Mouse (Mus musculus): ENCODE measurements at regions not wholly inside any gene's neighbourhood (a gene's known extent, or its start where the extent isn't known, plus 50 kb on each side); places are given as distances from the start of the nearest gene placed in this dataset.

- DNase-seq = no peak
Observed at GRCm38 (mm10) chr7:71873817-71874216, 432.6 kb downstream of the Mctp2 start.

GRCm38 (mm10) chr7:71872912-71873311, 433.5 kb downstream of the Mctp2 start:
- DNase-seq = no peak

DNA sequence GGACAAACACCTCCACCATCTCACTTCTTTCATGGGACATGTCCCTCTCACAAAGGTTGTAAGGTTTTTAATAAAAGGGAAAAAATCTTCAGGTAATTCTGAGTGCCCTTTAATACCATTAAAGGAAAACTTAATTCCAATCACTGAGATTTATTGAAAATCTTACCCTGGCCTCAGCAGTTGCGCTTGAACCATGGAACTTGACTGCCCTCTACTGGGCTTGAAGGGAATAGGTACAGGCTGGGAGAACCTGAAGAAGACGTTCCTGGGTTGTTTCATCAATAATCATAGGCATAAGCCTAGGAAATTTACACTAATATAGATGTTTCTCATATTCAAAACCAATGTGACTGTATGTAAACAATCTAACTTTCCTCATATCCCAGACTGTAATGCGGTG, 439.3 kb downstream of the Mctp2 start:
- peak; percentile 53 to 74 for DNase-seq

DNA sequence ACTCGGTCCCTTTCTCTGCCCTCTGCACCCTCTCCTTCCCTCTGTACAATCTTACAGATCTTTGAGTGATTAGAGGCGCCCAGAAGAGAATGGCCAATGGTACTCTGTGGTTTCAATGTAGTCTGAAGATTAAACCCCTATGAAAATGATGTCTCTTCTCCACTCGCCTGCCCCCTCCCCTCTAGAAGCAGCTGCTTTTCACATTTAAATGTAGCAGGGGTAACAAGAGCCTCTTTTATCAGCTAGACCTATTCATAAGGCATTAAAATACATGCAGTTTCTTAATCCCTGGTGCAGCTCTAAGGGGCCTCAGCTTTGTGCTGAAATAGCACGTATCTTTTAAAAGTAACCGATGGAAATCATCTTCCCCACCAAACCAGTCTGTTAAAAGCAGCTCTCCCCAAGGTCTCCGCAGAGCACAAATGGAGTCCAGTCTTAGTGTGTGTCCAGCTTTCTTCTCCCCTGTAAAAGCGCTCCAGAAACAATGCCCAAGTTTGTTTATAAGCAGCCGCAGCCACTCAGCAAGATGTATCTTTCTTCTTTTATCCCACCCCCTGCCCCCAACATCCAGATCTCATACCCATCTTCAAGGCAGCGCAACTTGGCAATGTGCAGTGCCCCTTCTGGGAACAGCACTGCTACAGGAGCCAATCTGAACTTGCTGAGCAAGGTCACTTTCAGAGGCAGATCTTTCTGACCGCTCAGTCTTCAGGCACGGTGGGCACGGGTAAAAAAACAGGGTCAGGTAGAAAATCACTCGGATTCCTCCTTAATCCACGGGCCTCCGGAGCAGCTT, 440.8 kb downstream of the Mctp2 start:
- DNase-seq = no peak

GRCm38 (mm10) chr7:71852864-71853263, 453.5 kb downstream of the Mctp2 start:
- no peak for DNase-seq

GRCm38 (mm10) chr7:71849174-71849573, 457.2 kb downstream of the Mctp2 start:
- DNase-seq = no peak

- no peak for DNase-seq
Observed at GRCm38 (mm10) chr7:71837845-71838244, 468.6 kb downstream of the Mctp2 start.

- DNase-seq = no peak
Observed at GRCm38 (mm10) chr7:71831790-71832525, 474.4 kb downstream of the Mctp2 start.

GRCm38 (mm10) chr7:71829567-71829966, 476.8 kb downstream of the Mctp2 start:
- no peak for DNase-seq

GRCm38 (mm10) chr7:71816138-71816537, 464.9 kb upstream of the Gm10295 start:
- DNase-seq = no peak

GRCm38 (mm10) chr7:71794201-71794600, 442.9 kb upstream of the Gm10295 start:
- DNase-seq = no peak

GRCm38 (mm10) chr7:71788401-71788800, 437.1 kb upstream of the Gm10295 start:
- DNase-seq = no peak

DNA sequence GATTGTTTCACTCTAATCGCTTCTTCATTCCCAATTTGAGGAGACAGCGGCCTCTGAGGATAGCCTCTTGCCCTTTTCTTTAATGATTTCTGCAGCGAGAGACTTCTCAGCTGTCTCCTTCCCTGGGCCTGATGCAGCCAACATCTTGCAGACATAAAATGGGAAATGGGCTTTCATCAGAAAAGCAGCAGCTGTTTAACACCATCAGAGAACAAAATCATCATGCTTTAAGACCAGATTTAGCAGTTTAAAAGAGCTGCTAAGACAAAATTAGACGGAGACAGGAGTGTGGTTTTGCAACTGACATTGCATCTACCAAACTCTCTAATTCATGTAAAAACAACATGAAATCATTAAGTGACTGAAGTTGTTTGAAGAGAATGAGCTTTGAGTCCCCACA, 431.2 kb upstream of the Gm10295 start:
- no peak for DNase-seq

DNA sequence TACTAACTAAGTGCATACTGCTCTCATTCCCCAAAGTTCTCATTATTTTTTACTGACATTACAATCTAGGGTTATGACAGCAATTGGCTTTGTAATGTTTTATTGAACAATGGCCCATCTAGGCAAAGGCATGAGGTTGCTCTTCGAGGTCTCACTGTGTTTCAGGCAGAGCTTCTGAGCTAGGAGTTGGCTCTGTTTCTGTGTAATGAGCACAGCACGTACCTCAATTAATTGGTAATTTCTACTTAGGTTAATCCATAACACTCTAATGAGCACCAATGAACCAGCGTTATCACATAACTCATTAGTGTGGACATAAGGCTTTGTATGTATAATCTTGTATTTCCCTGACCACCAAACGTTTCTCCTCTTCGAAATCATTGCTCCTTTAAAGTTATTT, 398.6 kb upstream of the Gm10295 start:
- no peak for DNase-seq

DNA sequence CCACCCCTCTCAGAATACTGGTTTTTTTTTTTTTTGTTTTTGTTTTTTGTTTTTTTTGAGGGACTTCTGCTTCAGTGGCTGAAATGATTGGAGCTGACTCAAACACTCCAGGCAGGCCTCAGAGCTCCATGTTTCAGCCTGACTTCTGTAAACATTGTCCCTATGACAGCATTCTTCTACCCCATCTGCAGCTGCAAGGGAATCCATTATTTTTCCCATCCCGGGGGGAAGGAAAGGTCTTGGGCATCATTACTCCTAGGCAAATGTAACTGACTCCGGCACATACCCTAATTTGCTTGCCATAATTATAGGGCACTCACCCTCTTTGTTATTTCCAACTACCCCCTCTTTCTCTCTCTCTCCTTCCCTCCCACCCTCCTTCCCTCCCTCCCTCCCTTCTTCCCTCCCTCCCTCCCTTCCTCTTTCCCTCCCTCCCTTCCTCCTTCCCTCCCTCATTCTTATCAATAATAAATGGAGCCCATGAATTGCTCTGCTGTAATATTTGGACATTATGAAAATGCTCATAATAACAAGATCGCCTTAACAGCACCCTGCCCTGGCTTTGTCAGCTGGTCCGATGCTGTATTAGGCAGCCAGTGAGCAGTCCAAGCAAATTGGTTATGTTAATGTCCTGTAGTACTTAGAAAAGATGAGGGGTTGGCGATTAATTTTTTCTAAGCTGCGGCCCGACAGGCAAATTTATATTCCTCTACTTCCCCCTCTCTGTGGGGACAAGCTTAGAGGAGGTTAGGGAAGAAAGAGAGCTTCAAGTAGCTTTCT, 395.0 kb upstream of the Gm10295 start:
- DNase-seq = no peak

DNA sequence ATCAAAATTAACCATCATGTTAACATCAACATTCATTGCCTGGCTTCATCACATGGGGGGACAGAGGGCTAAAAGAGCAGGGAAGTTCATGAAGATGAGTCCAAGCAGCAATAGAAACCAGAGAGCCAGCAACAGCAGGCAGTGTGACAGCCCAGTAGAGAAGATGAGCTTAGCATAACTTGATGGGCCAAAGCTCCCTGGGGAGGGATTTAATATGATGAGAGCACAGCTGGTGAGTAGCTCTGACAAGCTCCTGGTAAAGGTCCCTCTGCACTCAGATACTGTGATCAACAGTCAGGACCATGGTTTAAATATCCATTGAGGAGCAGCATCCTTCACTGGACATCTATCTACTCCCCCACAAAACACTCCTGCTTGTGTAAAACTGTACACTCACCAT, 377.2 kb upstream of the Gm10295 start:
- no peak for DNase-seq

DNA sequence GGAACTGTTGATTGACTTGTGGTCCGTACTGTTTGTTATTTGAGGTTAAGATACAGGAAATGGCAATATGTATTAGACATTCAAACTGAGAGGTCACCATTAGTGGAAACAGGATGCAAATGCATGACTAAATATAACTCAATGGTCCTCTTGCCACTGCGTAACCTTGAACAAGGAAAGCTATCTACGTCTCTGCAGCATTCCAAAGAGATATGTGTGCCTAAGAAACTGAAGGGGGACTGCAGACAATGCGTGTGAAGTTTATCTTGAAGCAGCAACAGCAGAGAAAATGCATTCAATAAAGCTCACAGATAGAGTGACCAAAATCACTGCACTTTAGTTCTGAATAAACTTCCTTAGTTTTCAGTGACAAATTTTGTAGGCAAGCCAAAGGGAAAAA, 356.9 kb upstream of the Gm10295 start:
- no peak for DNase-seq

DNA sequence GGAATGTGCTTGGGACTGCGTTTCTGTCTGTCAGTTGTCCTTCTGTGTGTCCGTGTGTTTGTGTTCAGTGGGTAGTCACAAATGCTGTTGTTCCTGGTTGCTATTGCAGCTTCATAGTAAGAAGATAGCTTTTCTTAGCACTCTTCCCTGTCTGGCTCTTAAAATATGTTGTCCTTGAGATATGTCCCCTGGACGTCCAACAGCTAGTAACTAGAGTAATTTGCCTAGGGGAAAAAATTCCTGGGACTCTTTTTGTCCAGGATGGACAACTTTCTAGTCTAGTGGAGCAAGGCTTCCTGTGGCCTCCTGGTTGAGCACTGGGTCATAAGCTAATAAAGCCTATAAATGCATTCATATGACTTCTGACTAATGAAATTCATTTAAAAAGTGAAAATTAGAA, 354.9 kb upstream of the Gm10295 start:
- DNase-seq = no peak

DNA sequence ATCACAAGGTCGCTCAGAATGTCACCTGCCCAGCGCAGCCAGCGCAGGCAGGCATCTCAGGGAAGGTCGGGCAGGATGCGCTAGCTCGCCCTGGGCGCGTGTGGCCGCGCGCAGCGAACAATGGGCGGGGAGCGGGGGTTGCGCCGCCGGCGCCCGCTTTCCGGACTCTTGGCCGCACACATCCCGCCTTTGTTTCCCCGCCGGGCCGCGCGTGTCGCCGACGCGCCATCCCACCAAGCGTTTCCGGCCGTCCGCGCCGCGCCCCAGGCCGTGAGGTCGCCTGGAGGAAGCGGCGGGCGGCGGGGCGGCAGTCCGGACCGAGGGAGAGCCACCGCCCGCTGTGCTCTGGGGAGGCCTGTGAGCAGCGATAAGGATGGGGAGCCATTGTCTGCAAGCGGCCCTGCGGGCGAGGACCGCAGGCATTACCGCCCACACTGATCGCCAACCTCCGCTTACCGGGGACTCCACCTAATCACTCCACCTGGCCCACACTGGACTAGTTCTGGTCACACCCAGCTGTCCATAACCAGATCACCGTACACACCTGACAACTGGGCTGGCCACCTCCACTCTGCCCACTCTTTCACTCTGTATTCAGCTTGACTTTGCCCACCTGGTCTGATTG, 354.3 kb upstream of the Gm10295 start:
- DNase-seq = peak; percentile 72 to 82

DNA sequence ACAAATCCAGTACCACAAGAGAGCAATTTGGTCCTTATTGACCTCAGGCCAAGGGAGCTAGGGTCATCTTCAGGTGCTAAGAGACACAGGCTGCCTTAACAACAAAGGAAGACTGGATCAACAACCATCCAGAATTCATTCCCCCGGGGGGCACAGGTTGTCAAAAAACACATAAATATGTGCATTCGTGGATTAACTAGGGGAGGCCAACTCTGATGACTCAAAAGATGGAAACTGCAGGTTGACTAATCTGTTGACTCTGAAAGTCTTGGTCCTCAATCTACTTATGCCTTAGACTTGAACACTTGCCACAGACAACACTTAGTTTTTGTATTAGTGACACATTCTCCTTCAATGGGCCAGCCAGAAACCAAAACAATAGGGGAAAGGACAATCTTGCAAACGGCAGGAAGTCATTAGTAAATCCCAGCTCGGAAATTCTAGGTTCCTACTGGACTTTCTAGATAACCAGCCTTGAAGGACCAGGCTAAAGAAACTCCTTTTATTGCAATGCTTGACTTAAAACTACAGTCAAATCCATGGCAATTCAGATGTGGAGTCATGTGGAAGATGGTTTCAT, 353.5 kb upstream of the Gm10295 start:
- DNase-seq = peak; percentile 7 to 43

All from kidney, postnatal 36 days (tissue).